Mouse (Mus musculus) midbrain, postnatal 0 days (tissue): ENCODE results near the gene Clpp. TPM values are rescaled to one million over a fixed set of nuclear protein-coding genes. Genes with fewer than 3 reads are reported as not detected.

Experiments
- ATAC-seq: fragments of 200-750 bp; cut with Nextera tagmentation; 2 replicates; pipeline ENCODE4 v1.8.0; 2017; ENCODE audit warnings: moderate number of reproducible peaks, mild to moderate bottlenecking, moderate TSS enrichment, moderate library complexity; ENCODE audit not compliant: low FRiP score
- DNase-seq: peaks from one replicate; pipeline ENCODE4 v3.0.0-alpha.2; 2015; ENCODE audit warnings: low spot score
- H3K27ac ChIP-seq: fragments of 300-500 bp; sonication (generic); 2 replicates; pipeline ENCODE4 v1.5.1; 2014; ENCODE audit warnings: low read depth, mild to moderate bottlenecking, low read length, mixed read lengths
- H3K27me3 ChIP-seq: fragments of 300-500 bp; sonication (generic); 2 replicates; pipeline ENCODE4 v1.6.1; 2014; ENCODE audit warnings: low read length, control low read depth, mixed read lengths; ENCODE audit not compliant: insufficient read depth
- H3K36me3 ChIP-seq: fragments of 300-500 bp; sonication (generic); 2 replicates; pipeline ENCODE4 v1.6.1; 2014; ENCODE audit warnings: low read length, control low read depth, mixed read lengths; ENCODE audit not compliant: insufficient read depth
- H3K4me1 ChIP-seq: fragments of 300-500 bp; sonication (generic); 2 replicates; pipeline ENCODE4 v1.6.1; 2014; ENCODE audit warnings: mild to moderate bottlenecking, control low read depth, antibody characterized with exemption, low read length, mixed read lengths; ENCODE audit not compliant: insufficient read depth
- H3K4me2 ChIP-seq: fragments of 300-500 bp; sonication (generic); 2 replicates; pipeline ENCODE4 v1.6.1; 2014; ENCODE audit warnings: low read depth, mild to moderate bottlenecking, low read length, mixed read lengths; ENCODE audit not compliant: poor library complexity, severe bottlenecking
- H3K4me3 ChIP-seq: fragments of 300-500 bp; sonication (generic); 2 replicates; pipeline ENCODE4 v1.5.1; 2014; ENCODE audit warnings: low read depth, mild to moderate bottlenecking, low read length, moderate library complexity
- H3K9ac ChIP-seq: fragments of 300-500 bp; sonication (generic); replicated peaks from 2 replicates; pipeline ENCODE4 v1.6.1; 2014; ENCODE audit warnings: mild to moderate bottlenecking, low read length, moderate library complexity, mixed read lengths; ENCODE audit not compliant: poor library complexity, severe bottlenecking
- H3K9me3 ChIP-seq: fragments of 300-500 bp; sonication (generic); 2 replicates; pipeline ENCODE4 v1.6.1; 2016; ENCODE audit warnings: low read length, control low read depth
- CTCF ChIP-seq: IDR thresholded peaks from 2 replicates; pipeline ENCODE4 v1.5.1; 2016; ENCODE audit warnings: antibody characterized with exemption, mild to moderate bottlenecking
- WGBS: fragments of 180-500 bp; shearing (Covaris S2); extraction: QIAGEN DNeasy Blood & Tissue Kit; methylation state at CpG from one replicate; pipeline ENCODE4 v1.1.7; 2014; 5-methylcytosine and 5-hydroxymethylcytosine counted together
- polyA plus RNA-seq: library from polyadenylated mRNA; unstranded; fragments of >200 nt; fragmentation: Nextera tagmentation; extraction: Ambion mirVana; gene quantifications from 2 replicates; pipeline ENCODE4 v1.2.1, GENCODE M21; 2015
- total RNA-seq: library from RNA; depleted of rRNA; stranded (reverse); fragments of >200 nt; gene quantifications from 2 replicates; pipeline ENCODE4 v1.2.3, GENCODE M21; 2014; rRNA removed

Gene Clpp
- total RNA-seq (126 and 139 TPM in 2 replicates), polyA plus RNA-seq (158 and 170 TPM in 2 replicates)

DNA sequence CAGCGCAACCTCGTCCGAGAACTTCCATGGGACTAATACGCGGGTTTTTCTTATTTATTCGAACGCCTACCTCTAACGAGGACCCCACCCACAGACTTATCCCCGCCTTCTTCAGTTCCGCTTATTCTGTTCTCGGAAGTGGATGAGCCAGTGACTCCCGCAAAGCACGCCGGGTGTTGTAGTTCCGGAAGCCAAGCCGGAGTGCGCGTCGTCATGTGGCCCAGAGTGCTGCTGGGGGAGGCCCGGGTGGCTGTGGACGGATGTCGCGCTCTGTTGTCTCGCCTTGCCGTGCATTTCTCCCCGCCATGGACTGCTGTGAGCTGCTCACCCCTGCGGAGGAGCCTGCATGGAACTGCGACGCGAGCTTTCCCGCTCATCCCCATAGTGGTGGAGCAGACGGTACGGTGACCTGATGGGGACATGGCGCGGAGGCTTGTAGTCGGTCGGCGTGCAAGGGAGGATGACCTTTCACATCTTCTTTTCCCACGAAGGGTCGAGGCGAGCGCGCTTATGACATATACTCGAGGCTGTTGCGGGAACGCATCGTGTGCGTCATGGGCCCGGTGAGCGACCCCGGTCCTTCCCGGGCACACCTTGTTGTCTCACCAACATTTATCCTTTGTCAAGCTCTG is at the start of gene Clpp:
TSS of gene Clpp (plus strand) at position 191 of the 632 bp plus-strand sequence.
- H3K4me1 ChIP-seq: peaks cover 5% of the 10 kb centered on the region; the same call in 1 of the 2 replicates
- ATAC-seq (peak; percentile 95), DNase-seq (peak; percentile 97)
- H3K36me3 ChIP-seq: peaks cover 24% of the 10 kb centered on the region
- peak within 1 kb of the TSS; percentile 78 for H3K4me3 ChIP-seq
- no peaks in the 10 kb centered on the region for H3K27me3 ChIP-seq
- H3K9ac ChIP-seq: peak within 1 kb of the TSS; percentile 81
- TF ChIP-seq CTCF: no peak
- peak within 1 kb of the TSS; percentile 85 for H3K27ac ChIP-seq
- WGBS: 2% methylated on average over 52 of the region's 52 CpGs
- peak within 1 kb of the TSS; percentile 77 for H3K4me2 ChIP-seq
- H3K9me3 ChIP-seq: no peaks in the 10 kb centered on the region

DNA sequence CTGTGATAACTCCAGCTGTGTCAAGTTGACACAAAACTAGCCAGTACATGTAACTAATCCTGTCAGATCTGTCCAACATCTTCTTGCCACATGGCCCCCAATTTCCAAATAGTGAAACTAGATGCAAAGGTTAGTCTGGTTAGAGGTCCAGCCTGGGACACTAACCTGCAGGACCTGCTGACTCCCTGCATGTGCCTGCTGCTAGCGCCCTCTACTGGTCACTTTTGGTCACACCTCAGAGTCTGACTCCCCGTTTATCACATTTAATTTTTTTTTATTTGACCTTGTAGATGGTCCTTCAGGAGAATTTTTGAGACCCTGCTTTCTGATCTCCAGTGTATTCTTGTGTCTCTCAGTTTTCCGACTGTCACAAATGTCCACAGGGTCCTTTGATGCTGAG is 39.2 kb upstream of the Clpp start:
- Histone ChIP-seq H3K27ac (no peak overlapping the region), H3K27me3 (no peaks in the 10 kb centered on the region), H3K9ac (no peak overlapping the region), H3K36me3 (no peaks in the 10 kb centered on the region), H3K4me3 (no peak overlapping the region), H3K4me2 (no peak overlapping the region), H3K9me3 (0 out of 2 replicates have a peak, but pooled peaks cover 4% of the 10 kb centered on the region), H3K4me1 (no peaks in the 10 kb centered on the region)
- DNase-seq (no peak), ATAC-seq (no peak)
- peak; percentile 67 for TF ChIP-seq CTCF
- 13% methylated on average over 3 of the region's 3 CpGs for WGBS

DNA sequence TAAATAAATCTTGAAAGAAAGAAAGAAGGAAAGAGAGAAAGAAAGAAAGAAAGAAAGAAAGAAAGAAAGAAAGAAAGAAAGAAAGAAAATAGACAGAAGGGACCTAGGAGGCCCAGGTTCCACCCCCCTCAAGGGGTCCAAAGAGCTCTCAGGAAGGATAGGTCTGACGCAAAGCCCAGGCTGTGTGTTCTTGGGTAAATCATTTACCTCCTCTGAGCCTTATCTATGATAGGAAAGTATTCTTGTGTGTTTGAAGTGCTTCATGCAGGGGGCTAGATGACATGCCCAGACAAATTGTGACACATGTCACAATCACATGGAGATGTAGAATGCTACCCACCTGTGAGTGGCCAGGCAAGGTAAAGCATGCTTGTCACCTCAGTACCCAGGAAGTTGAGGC is 37.5 kb upstream of the Clpp start:
- Histone ChIP-seq H3K9me3 (no peaks in the 10 kb centered on the region), H3K9ac (no peak overlapping the region), H3K4me3 (no peak overlapping the region), H3K4me1 (no peaks in the 10 kb centered on the region), H3K27ac (no peak overlapping the region), H3K4me2 (no peak overlapping the region), H3K36me3 (no peaks in the 10 kb centered on the region), H3K27me3 (no peaks in the 10 kb centered on the region)
- ATAC-seq: no peak
- no peak for TF ChIP-seq CTCF
- no peak for DNase-seq
- 90% methylated on average over 1 of the region's 1 CpGs for WGBS

- no peak for TF ChIP-seq CTCF
- Histone ChIP-seq H3K4me3 (no peak overlapping the region), H3K36me3 (no peaks in the 10 kb centered on the region), H3K9me3 (no peaks in the 10 kb centered on the region), H3K4me2 (no peak overlapping the region), H3K9ac (no peak overlapping the region), H3K27ac (no peak overlapping the region), H3K4me1 (no peaks in the 10 kb centered on the region), H3K27me3 (no peaks in the 10 kb centered on the region)
- no peak for DNase-seq
- 84% methylated on average over 7 of the region's 7 CpGs for WGBS
- no peak for ATAC-seq
Measured at GRCm38 (mm10) chr17:56954871-56955270, 35.2 kb upstream of the Clpp start.

- Histone ChIP-seq H3K9me3 (no peaks in the 10 kb centered on the region), H3K4me2 (no peak overlapping the region), H3K27ac (no peak overlapping the region), H3K36me3 (no peaks in the 10 kb centered on the region), H3K9ac (no peak overlapping the region), H3K27me3 (no peaks in the 10 kb centered on the region), H3K4me3 (no peak overlapping the region), H3K4me1 (no peaks in the 10 kb centered on the region)
- ATAC-seq (no peak), DNase-seq (no peak)
- TF ChIP-seq CTCF: peak; percentile 14; the same call in 1 of the 2 replicates
- 34% methylated on average over 11 of the region's 11 CpGs for WGBS
Measured at GRCm38 (mm10) chr17:56957763-56958429, 32.2 kb upstream of the Clpp start.

DNA sequence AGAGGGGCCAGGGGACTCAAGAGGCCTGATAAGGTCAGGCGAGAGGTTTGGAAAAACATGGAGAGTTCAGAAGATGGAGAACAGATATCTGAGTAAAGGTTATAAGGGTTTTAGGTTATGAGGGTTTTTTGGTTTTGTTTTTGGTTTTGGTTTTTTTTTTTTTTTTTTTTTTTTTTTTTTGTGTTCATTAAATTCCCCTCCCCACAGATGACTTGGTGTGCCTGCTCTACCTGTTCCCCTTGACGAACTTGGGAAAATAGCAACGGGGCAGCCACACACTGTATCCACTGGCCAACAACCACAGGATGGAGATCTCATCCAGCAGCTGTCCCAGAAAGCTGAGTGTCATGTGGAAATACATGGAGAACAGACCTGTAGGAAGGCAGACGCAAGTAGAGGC is 31.4 kb upstream of the Clpp start:
- DNase-seq (no peak), ATAC-seq (no peak)
- Histone ChIP-seq H3K9ac (no peak overlapping the region), H3K4me1 (no peaks in the 10 kb centered on the region), H3K27me3 (no peaks in the 10 kb centered on the region), H3K4me2 (no peak overlapping the region), H3K27ac (no peak overlapping the region), H3K4me3 (no peak overlapping the region), H3K9me3 (no peaks in the 10 kb centered on the region), H3K36me3 (no peaks in the 10 kb centered on the region)
- no peak for TF ChIP-seq CTCF
- WGBS: 74% methylated on average over 4 of the region's 4 CpGs
